Mouse (Mus musculus) CH12.LX (cell line): ENCODE measurements at regions not wholly inside any gene's neighbourhood (a gene's known extent, or its start where the extent isn't known, plus 50 kb on each side); places are given as distances from the start of the nearest gene placed in this dataset.

Experiments used
- CHD2 ChIP-seq: IDR thresholded peaks from 2 replicates; pipeline ENCODE4 v1.6.1; 2011; ENCODE audit warnings: low read length, improper control_type of control experiment
- CTCF ChIP-seq, 2 experiments: IDR thresholded peaks in 1 of 2; conservative IDR thresholded peaks in 1 of 2; 2 replicates each; pipeline ENCODE4 v1.5.1; 2011 to 2012; ENCODE audit warnings: low read depth in 2 of 2, low read length in 2 of 2, improper control_type of control experiment in 1 of 2, inconsistent platforms in 1 of 2, mild to moderate bottlenecking in 1 of 2, moderate library complexity in 1 of 2
- E2F4 ChIP-seq: IDR thresholded peaks from 2 replicates; pipeline ENCODE4 v1.6.1; 2011; ENCODE audit warnings: low read depth, low read length, improper control_type of control experiment; ENCODE audit not compliant: insufficient replicate concordance
- ELF1 ChIP-seq: IDR thresholded peaks from 2 replicates; pipeline ENCODE4 v1.6.1; 2014; ENCODE audit warnings: low read depth, mild to moderate bottlenecking, inconsistent platforms, low read length, improper control_type of control experiment
- EP300 ChIP-seq: IDR thresholded peaks from 2 replicates; pipeline ENCODE4 v1.6.1; 2011; ENCODE audit warnings: low read length, improper control_type of control experiment
- ETS1 ChIP-seq: conservative IDR thresholded peaks from 2 replicates; pipeline ENCODE4 v1.6.1; 2012; ENCODE audit warnings: low read depth, mild to moderate bottlenecking, inconsistent platforms, low read length, improper control_type of control experiment, moderate library complexity
- HCFC1 ChIP-seq: IDR thresholded peaks from 2 replicates; pipeline ENCODE4 v1.6.1; 2012; ENCODE audit warnings: low read depth, mild to moderate bottlenecking, inconsistent platforms, low read length, improper control_type of control experiment
- POLR2A ChIP-seq: IDR thresholded peaks from 2 replicates; pipeline ENCODE4 v1.6.1; 2011; ENCODE audit warnings: low read depth, mild to moderate bottlenecking, improper control_type of control experiment, low read length
- POLR2AphosphoS2 ChIP-seq: IDR thresholded peaks from 2 replicates; pipeline ENCODE4 v1.6.1; 2011; ENCODE audit warnings: low read depth, low read length, improper control_type of control experiment
- SIN3A ChIP-seq: IDR thresholded peaks from 2 replicates; pipeline ENCODE4 v1.6.1; 2012; ENCODE audit warnings: low read length, improper control_type of control experiment, inconsistent platforms
- TBP ChIP-seq: conservative IDR thresholded peaks from 2 replicates; pipeline ENCODE4 v1.6.1; 2011; ENCODE audit warnings: low read depth, low read length, improper control_type of control experiment
- TCF12 ChIP-seq: IDR thresholded peaks from 2 replicates; pipeline ENCODE4 v1.6.1; 2014; ENCODE audit warnings: low read depth, mild to moderate bottlenecking, inconsistent platforms, low read length, improper control_type of control experiment
- ZC3H11A ChIP-seq: IDR thresholded peaks from 2 replicates; pipeline ENCODE4 v1.6.1; 2012; ENCODE audit warnings: low read depth, mild to moderate bottlenecking, inconsistent platforms, low read length, improper control_type of control experiment

- TF ChIP-seq EP300 (no peak), ETS1 (no peak), ELF1 (no peak), CTCF (conservative IDR thresholded peaks at IDR 0.05 in 1 of 2, IDR thresholded peaks at IDR 0.05 in 1 of 2; ENCODE audit: low read depth in 2 of 2, low read length in 2 of 2) (no peak), E2F4 (no peak), TBP (no peak), POLR2AphosphoS2 (no peak), POLR2A (no peak), TCF12 (no peak), HCFC1 (no peak), SIN3A (no peak), ZC3H11A (no peak), CHD2 (no peak)
Observed at GRCm38 (mm10) chr1:23676301-23676700, 85.3 kb upstream of the B3gat2 start.
